In the genomic region with DNA sequence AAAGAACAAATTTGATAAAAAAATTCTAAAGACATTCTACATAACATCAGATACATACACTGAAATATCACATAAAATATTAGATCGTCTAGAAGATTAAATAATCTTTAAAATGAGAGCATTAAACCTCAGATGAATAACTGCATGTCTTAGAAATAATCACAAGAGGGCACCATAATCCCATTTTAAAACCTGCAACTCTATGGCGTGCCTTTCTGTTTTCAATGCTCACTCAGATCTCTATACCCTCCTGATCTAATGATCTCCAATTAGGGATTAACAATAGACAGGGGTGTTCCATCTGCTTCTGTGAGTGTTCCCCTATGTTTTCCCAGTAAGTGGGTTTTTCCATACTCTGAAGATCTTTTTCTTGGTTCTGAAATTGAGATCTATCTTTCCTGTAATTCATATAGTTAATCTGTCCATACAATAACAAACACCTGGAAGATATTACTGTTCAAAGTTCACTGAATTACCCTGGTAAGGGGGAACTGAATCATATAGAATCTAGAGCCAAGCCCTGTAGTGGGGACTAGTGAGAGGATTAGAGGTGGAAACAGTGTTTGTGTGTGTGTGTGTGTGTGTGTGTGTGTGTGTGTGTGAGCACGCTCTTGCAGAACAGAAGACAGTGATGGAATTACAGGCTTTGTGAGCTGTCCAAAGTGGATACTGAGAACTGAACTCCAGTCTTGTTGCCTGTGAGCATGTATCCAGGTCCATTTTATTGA, we compare ENCODE assay signal across 26 mouse cellular contexts. TPM values are rescaled to one million over a fixed set of nuclear protein-coding genes. Genes with fewer than 3 reads are reported as not detected.
DNase-seq lines count a peak whose midpoint lies in the region; ATAC-seq and TF ChIP-seq lines count a peak whose summit lies in the region.
"Had no signal": no experiment of that assay in that cellular context is flagged by ENCODE, and none has a peak within 500 bp of the region (broad histone marks: within the 10 kb centered on the region; RNA-seq: fewer than 3 reads in every experiment).

No protein-coding gene starts in this region.

- no peaks in the 10 kb centered on the region for H3K27me3 ChIP-seq in forebrain, postnatal 0 days (ENCODE audit: insufficient read depth, low read length)
- H3K27me3 ChIP-seq in forebrain, embryonic 11.5 days (ENCODE audit: control insufficient read depth, insufficient read depth, low read length): no peaks in the 10 kb centered on the region
- H3K27me3 ChIP-seq in stomach, postnatal 0 days (ENCODE audit: control insufficient read depth, insufficient read depth, low read length): no peaks in the 10 kb centered on the region
- H3K27me3 ChIP-seq: heart, embryonic 13.5 days; megakaryocyte, embryonic 14.5 days had no signal

- H3K4me2 ChIP-seq in forebrain, postnatal 0 days (ENCODE audit: low read depth): no peak overlapping the region
- no peak overlapping the region for H3K4me2 ChIP-seq in forebrain, embryonic 11.5 days (ENCODE audit: low read depth, low read length, severe bottlenecking)
- no peak overlapping the region for H3K4me2 ChIP-seq in stomach, postnatal 0 days (replicated peaks; ENCODE audit: low read depth)
- H3K4me2 ChIP-seq: heart, embryonic 13.5 days had no signal

- H3K9ac ChIP-seq in forebrain, postnatal 0 days: no peak overlapping the region
- no peak overlapping the region for H3K9ac ChIP-seq in forebrain, embryonic 11.5 days (ENCODE audit: low read length)
- H3K9ac ChIP-seq in stomach, postnatal 0 days (ENCODE audit: low read length): no peak overlapping the region
- H3K9ac ChIP-seq: heart, embryonic 13.5 days had no signal

- no peaks in the 10 kb centered on the region for H3K4me1 ChIP-seq in forebrain, postnatal 0 days (ENCODE audit: insufficient read depth)
- H3K4me1 ChIP-seq in forebrain, embryonic 11.5 days (replicated peaks; ENCODE audit: control insufficient read depth, insufficient read depth, low read length): no peaks in the 10 kb centered on the region
- no peaks in the 10 kb centered on the region for H3K4me1 ChIP-seq in stomach, postnatal 0 days (replicated peaks; ENCODE audit: control insufficient read depth, insufficient read depth)
- H3K4me1 ChIP-seq: heart, embryonic 13.5 days; megakaryocyte, embryonic 14.5 days had no signal

- ATAC-seq in forebrain, postnatal 0 days: no peak
- ATAC-seq in forebrain, embryonic 11.5 days (replicated peaks; ENCODE audit: low FRiP score): no peak
- ATAC-seq in stomach, postnatal 0 days (ENCODE audit: low FRiP score, low TSS enrichment): no peak
- ATAC-seq: forebrain, embryonic 16.5 days had no signal

- no peak for TF ChIP-seq EP300 in stomach, postnatal 0 days (optimal IDR thresholded peaks at IDR 0.05)

- H3K27ac ChIP-seq in forebrain, postnatal 0 days (ENCODE audit: low read depth, low read length): no peak overlapping the region
- H3K27ac ChIP-seq in forebrain, embryonic 11.5 days (ENCODE audit: low read depth, low read length): no peak overlapping the region
- no peak overlapping the region for H3K27ac ChIP-seq in left cerebral cortex, adult 2 months
- H3K27ac ChIP-seq in stomach, postnatal 0 days (replicated peaks): no peak overlapping the region
- H3K27ac ChIP-seq: heart, embryonic 13.5 days had no signal

- WGBS in forebrain, postnatal 0 days: 52% methylated on average over 3 of the region's 3 CpGs
- 67% methylated on average over 3 of the region's 3 CpGs for WGBS in forebrain, embryonic 11.5 days
- WGBS in stomach, postnatal 0 days: 53% methylated on average over 3 of the region's 3 CpGs

- peak; percentile 23 for DNase-seq in forebrain, postnatal 0 days
- DNase-seq in forebrain, embryonic 11.5 days (ENCODE audit: low spot score): no peak
- DNase-seq in left cerebral cortex, adult 2 months (ENCODE audit: extremely low spot score in 1 of 2, low spot score in 2 of 2): no peak
- DNase-seq in left cerebral cortex, postnatal 36 days (ENCODE audit: low spot score in 2 of 2): no peak
- DNase-seq in brain, embryonic 14.5 days (ENCODE audit: low read depth): peak; percentile 25
- no peak for DNase-seq in stomach, postnatal 0 days (ENCODE audit: low spot score)
- DNase-seq in layer of hippocampus, adult 11-12 months (ENCODE audit: low spot score): no peak
- DNase-seq: adrenal gland, postnatal 36 days; cerebellum, adult 2 months; cerebellum, postnatal 36 days; kidney, adult 9 months; kidney, postnatal 4 days; liver; right cerebral cortex, adult 18-20 months; thymus, postnatal 25 days had no signal

- TF ChIP-seq CTCF in forebrain, postnatal 0 days (IDR thresholded peaks at IDR 0.05; ENCODE audit: low read depth): peak; percentile 33
- peak; percentile 41 for TF ChIP-seq CTCF in left cerebral cortex, adult 2 months (IDR thresholded peaks at IDR 0.05)
- TF ChIP-seq CTCF in brain, embryonic 14.5 days (IDR thresholded peaks at IDR 0.05; ENCODE audit: borderline replicate concordance, extremely low read depth, insufficient read depth, insufficient read length): no peak
- peak; percentile 42 for TF ChIP-seq CTCF in stomach, postnatal 0 days (IDR thresholded peaks at IDR 0.05; ENCODE audit: low read depth)

- intact Hi-C loops in left cerebral cortex, adult 2 months (cut with DNase I): no loop called here
- intact Hi-C loops in left cerebral cortex, postnatal 36 days (cut with DNase I): loop anchor here (5.0 kb wide), 2 partner anchors 863 to 883 kb away; no protein-coding TSS in a partner anchor

- TF ChIP-seq POLR2A in brain, embryonic 14.5 days (IDR thresholded peaks at IDR 0.05; ENCODE audit: borderline replicate concordance, extremely low read depth, insufficient read depth, insufficient read length, poor library complexity, severe bottlenecking): no peak

- no peaks in the 10 kb centered on the region for H3K9me3 ChIP-seq in forebrain, postnatal 0 days (ENCODE audit: low read length)
- no peaks in the 10 kb centered on the region for H3K9me3 ChIP-seq in forebrain, embryonic 11.5 days (ENCODE audit: control insufficient read depth, low read length)
- no peaks in the 10 kb centered on the region for H3K9me3 ChIP-seq in stomach, postnatal 0 days (ENCODE audit: control insufficient read depth, low read length)
- H3K9me3 ChIP-seq: heart, embryonic 13.5 days; megakaryocyte, embryonic 14.5 days had no signal

- no peaks in the 10 kb centered on the region for H3K36me3 ChIP-seq in forebrain, postnatal 0 days (ENCODE audit: insufficient read depth)
- H3K36me3 ChIP-seq in forebrain, embryonic 11.5 days (ENCODE audit: control insufficient read depth, insufficient read depth, low read length): no peaks in the 10 kb centered on the region
- no peaks in the 10 kb centered on the region for H3K36me3 ChIP-seq in stomach, postnatal 0 days (ENCODE audit: control insufficient read depth, insufficient read depth, low read length)
- H3K36me3 ChIP-seq: heart, embryonic 13.5 days had no signal

- no peak overlapping the region for H3K4me3 ChIP-seq in forebrain, postnatal 0 days (ENCODE audit: low read depth, low read length)
- no peak overlapping the region for H3K4me3 ChIP-seq in forebrain, embryonic 11.5 days (ENCODE audit: low read depth, low read length)
- no peak overlapping the region for H3K4me3 ChIP-seq in left cerebral cortex, adult 2 months
- H3K4me3 ChIP-seq in stomach, postnatal 0 days (ENCODE audit: low read depth, low read length): no peak overlapping the region
- H3K4me3 ChIP-seq: heart, embryonic 13.5 days; megakaryocyte, embryonic 14.5 days had no signal

RNA-seq across cellular contexts. Expression of a gene that starts 41.7 kb away (rescaled TPM):
- total RNA-seq in forebrain, postnatal 0 days (2014; rRNA removed): not detected in 2 replicates
- not detected in 2 replicates for polyA plus RNA-seq in forebrain, postnatal 0 days (2015; fragmentation: Nextera tagmentation; extraction: Ambion mirVana)
- not detected in 2 replicates for polyA plus RNA-seq in forebrain, embryonic 11.5 days (2014; fragmentation: Nextera tagmentation; extraction: Ambion mirVana)
- not detected for total RNA-seq in left cerebral cortex, adult 2 months (2021)
- not detected for total RNA-seq in left cerebral cortex, postnatal 36 days (2021)
- polyA plus RNA-seq in brain, embryonic 14.5 days (2012; rRNA removed): 0.45 TPM in 1 of 2 replicates, not detected in the other
- 2.0 and 4.0 TPM in 2 replicates for polyA plus RNA-seq in stomach, postnatal 0 days (2015; fragmentation: Nextera tagmentation; extraction: Ambion mirVana)
- total RNA-seq: adrenal gland, postnatal 36 days; gastrocnemius, adult 8-10 months; granulocyte monocyte progenitor cell, adult 5-6 weeks; heart, postnatal 25 days; layer of hippocampus, postnatal 14 days; left cerebral cortex, postnatal 14 days had no signal
- polyA plus RNA-seq: C2C12; forebrain, embryonic 16.5 days; heart, embryonic 13.5 days; liver, embryonic 16.5 days; neural tube, embryonic 11.5 days had no signal

Comparison
In these comparisons a context has a peak if more than half of its experiments do, and no peak if none do; other contexts are left out.
1. DNase-seq: peak in forebrain, postnatal 0 days (single experiment) and brain, embryonic 14.5 days (single experiment); none in forebrain, embryonic 11.5 days (single experiment), left cerebral cortex, adult 2 months (0 of 2), left cerebral cortex, postnatal 36 days (0 of 2), stomach, postnatal 0 days (single experiment) and layer of hippocampus, adult 11-12 months (single experiment).